Mouse (Mus musculus): ENCODE measurements at regions not wholly inside any gene's neighbourhood (a gene's known extent, or its start where the extent isn't known, plus 50 kb on each side); places are given as distances from the start of the nearest gene placed in this dataset.

- ATAC-seq (replicated peaks in 1 of 2; ENCODE audit: insufficient read depth in 1 of 2, low FRiP score in 2 of 2, low TSS enrichment in 1 of 2, low read depth in 1 of 2, poor library complexity in 2 of 2, severe bottlenecking in 2 of 2): no peak
Measured at GRCm38 (mm10) chr1:42354020-42354419, 341.5 kb upstream of the Pou3f3 start.

- no peak for ATAC-seq (replicated peaks in 1 of 2; ENCODE audit: insufficient read depth in 1 of 2, low FRiP score in 2 of 2, low TSS enrichment in 1 of 2, low read depth in 1 of 2, poor library complexity in 2 of 2, severe bottlenecking in 2 of 2)
Measured at GRCm38 (mm10) chr1:42362438-42362837, 333.1 kb upstream of the Pou3f3 start.

- ATAC-seq (replicated peaks in 1 of 2; ENCODE audit: insufficient read depth in 1 of 2, low FRiP score in 2 of 2, low TSS enrichment in 1 of 2, low read depth in 1 of 2, poor library complexity in 2 of 2, severe bottlenecking in 2 of 2): no peak
Measured at GRCm38 (mm10) chr1:42365648-42366324, 329.8 kb upstream of the Pou3f3 start.

GRCm38 (mm10) chr1:42387919-42388684 is 307.5 kb upstream of the Pou3f3 start:
- peak; percentile 66 to 69; a peak in 3 of 4 replicates for ATAC-seq (replicated peaks in 1 of 2; ENCODE audit: insufficient read depth in 1 of 2, low FRiP score in 2 of 2, low TSS enrichment in 1 of 2, low read depth in 1 of 2, poor library complexity in 2 of 2, severe bottlenecking in 2 of 2)

- no peak for ATAC-seq (replicated peaks in 1 of 2; ENCODE audit: insufficient read depth in 1 of 2, low FRiP score in 2 of 2, low TSS enrichment in 1 of 2, low read depth in 1 of 2, poor library complexity in 2 of 2, severe bottlenecking in 2 of 2)
Measured at GRCm38 (mm10) chr1:42388740-42389139, 306.8 kb upstream of the Pou3f3 start.

GRCm38 (mm10) chr1:42395651-42396260 is 299.8 kb upstream of the Pou3f3 start:
- ATAC-seq (replicated peaks in 1 of 2; ENCODE audit: insufficient read depth in 1 of 2, low FRiP score in 2 of 2, low TSS enrichment in 1 of 2, low read depth in 1 of 2, poor library complexity in 2 of 2, severe bottlenecking in 2 of 2): no peak

GRCm38 (mm10) chr1:42398461-42399154 is 297.0 kb upstream of the Pou3f3 start:
- ATAC-seq (replicated peaks in 1 of 2; ENCODE audit: insufficient read depth in 1 of 2, low FRiP score in 2 of 2, low TSS enrichment in 1 of 2, low read depth in 1 of 2, poor library complexity in 2 of 2, severe bottlenecking in 2 of 2): no peak

- no peak for ATAC-seq (replicated peaks in 1 of 2; ENCODE audit: insufficient read depth in 1 of 2, low FRiP score in 2 of 2, low TSS enrichment in 1 of 2, low read depth in 1 of 2, poor library complexity in 2 of 2, severe bottlenecking in 2 of 2)
Measured at GRCm38 (mm10) chr1:42415817-42416538, 279.6 kb upstream of the Pou3f3 start.

- no peak for ATAC-seq (replicated peaks in 1 of 2; ENCODE audit: insufficient read depth in 1 of 2, low FRiP score in 2 of 2, low TSS enrichment in 1 of 2, low read depth in 1 of 2, poor library complexity in 2 of 2, severe bottlenecking in 2 of 2)
Measured at GRCm38 (mm10) chr1:42416539-42417218, 278.9 kb upstream of the Pou3f3 start.

GRCm38 (mm10) chr1:42417815-42418214 is 277.8 kb upstream of the Pou3f3 start:
- ATAC-seq (replicated peaks in 1 of 2; ENCODE audit: insufficient read depth in 1 of 2, low FRiP score in 2 of 2, low TSS enrichment in 1 of 2, low read depth in 1 of 2, poor library complexity in 2 of 2, severe bottlenecking in 2 of 2): no peak

GRCm38 (mm10) chr1:42418233-42418632 is 277.3 kb upstream of the Pou3f3 start:
- ATAC-seq (replicated peaks in 1 of 2; ENCODE audit: insufficient read depth in 1 of 2, low FRiP score in 2 of 2, low TSS enrichment in 1 of 2, low read depth in 1 of 2, poor library complexity in 2 of 2, severe bottlenecking in 2 of 2): no peak

- no peak for ATAC-seq (replicated peaks in 1 of 2; ENCODE audit: insufficient read depth in 1 of 2, low FRiP score in 2 of 2, low TSS enrichment in 1 of 2, low read depth in 1 of 2, poor library complexity in 2 of 2, severe bottlenecking in 2 of 2)
Measured at GRCm38 (mm10) chr1:42436366-42436998, 259.1 kb upstream of the Pou3f3 start.

GRCm38 (mm10) chr1:42468365-42468764 is 227.2 kb upstream of the Pou3f3 start:
- no peak for ATAC-seq (replicated peaks in 1 of 2; ENCODE audit: insufficient read depth in 1 of 2, low FRiP score in 2 of 2, low TSS enrichment in 1 of 2, low read depth in 1 of 2, poor library complexity in 2 of 2, severe bottlenecking in 2 of 2)

GRCm38 (mm10) chr1:42471846-42472494 is 223.6 kb upstream of the Pou3f3 start:
- no peak for ATAC-seq (replicated peaks in 1 of 2; ENCODE audit: insufficient read depth in 1 of 2, low FRiP score in 2 of 2, low TSS enrichment in 1 of 2, low read depth in 1 of 2, poor library complexity in 2 of 2, severe bottlenecking in 2 of 2)

GRCm38 (mm10) chr1:42472495-42473230 is 222.9 kb upstream of the Pou3f3 start:
- no peak for ATAC-seq (replicated peaks in 1 of 2; ENCODE audit: insufficient read depth in 1 of 2, low FRiP score in 2 of 2, low TSS enrichment in 1 of 2, low read depth in 1 of 2, poor library complexity in 2 of 2, severe bottlenecking in 2 of 2)
